Mouse (Mus musculus): ENCODE results near the gene Rap2a. TPM values are rescaled to one million over a fixed set of nuclear protein-coding genes. Genes with fewer than 3 reads are reported as not detected.
A peak's percentile ranks its signal among the peaks of the same experiment; 100 is the strongest.

Rap2a gene
- polyA plus RNA-seq, 1 experiment from 2014 or later: 11.0 TPM

- no peaks in the 10 kb centered on the region for H3K9me3 ChIP-seq
- no peak for DNase-seq (ENCODE audit: low spot score)
- 75% methylated on average over 7 of the region's 7 CpGs for WGBS
- H3K4me1 ChIP-seq: peaks cover 12% of the 10 kb centered on the region
- H3K36me3 ChIP-seq (replicated peaks): 0 out of 2 replicates have a peak, but pooled peaks cover 4% of the 10 kb centered on the region
- H3K27ac ChIP-seq (replicated peaks): no peak overlapping the region
- H3K4me3 ChIP-seq: peak overlapping the region; percentile 82
- H3K27me3 ChIP-seq (replicated peaks; ENCODE audit: low read depth, poor library complexity, severe bottlenecking): no peaks in the 10 kb centered on the region
Measured at GRCm38 (mm10) chr14:120476186-120476697, 2.0 kb upstream of the Rap2a start.

- H3K27me3 ChIP-seq (replicated peaks; ENCODE audit: low read depth, poor library complexity, severe bottlenecking): no peaks in the 10 kb centered on the region
- H3K9me3 ChIP-seq: no peaks in the 10 kb centered on the region
- DNase-seq (ENCODE audit: low spot score): peak; percentile 99
- WGBS: under 1% methylated on average over 46 of the region's 46 CpGs
- peak overlapping the region; percentile 91 for H3K27ac ChIP-seq (replicated peaks)
- H3K36me3 ChIP-seq (replicated peaks): peaks cover 15% of the 10 kb centered on the region
- peaks cover 12% of the 10 kb centered on the region for H3K4me1 ChIP-seq
- H3K4me3 ChIP-seq: peak overlapping the region; percentile 82
Measured at GRCm38 (mm10) chr14:120477288-120477981, 809 bp upstream of the Rap2a start.

GRCm38 (mm10) chr14:120478641-120479341, 547 bp downstream of the Rap2a start:
- H3K9me3 ChIP-seq: no peaks in the 10 kb centered on the region
- H3K36me3 ChIP-seq (replicated peaks): peaks cover 19% of the 10 kb centered on the region
- peak overlapping the region; percentile 82 for H3K4me3 ChIP-seq
- no peaks in the 10 kb centered on the region for H3K27me3 ChIP-seq (replicated peaks; ENCODE audit: low read depth, poor library complexity, severe bottlenecking)
- H3K4me1 ChIP-seq: peaks cover 15% of the 10 kb centered on the region
- H3K27ac ChIP-seq (replicated peaks): peak overlapping the region; percentile 91
- 1% methylated on average over 62 of the region's 62 CpGs for WGBS
- DNase-seq (ENCODE audit: low spot score): no peak

DNA sequence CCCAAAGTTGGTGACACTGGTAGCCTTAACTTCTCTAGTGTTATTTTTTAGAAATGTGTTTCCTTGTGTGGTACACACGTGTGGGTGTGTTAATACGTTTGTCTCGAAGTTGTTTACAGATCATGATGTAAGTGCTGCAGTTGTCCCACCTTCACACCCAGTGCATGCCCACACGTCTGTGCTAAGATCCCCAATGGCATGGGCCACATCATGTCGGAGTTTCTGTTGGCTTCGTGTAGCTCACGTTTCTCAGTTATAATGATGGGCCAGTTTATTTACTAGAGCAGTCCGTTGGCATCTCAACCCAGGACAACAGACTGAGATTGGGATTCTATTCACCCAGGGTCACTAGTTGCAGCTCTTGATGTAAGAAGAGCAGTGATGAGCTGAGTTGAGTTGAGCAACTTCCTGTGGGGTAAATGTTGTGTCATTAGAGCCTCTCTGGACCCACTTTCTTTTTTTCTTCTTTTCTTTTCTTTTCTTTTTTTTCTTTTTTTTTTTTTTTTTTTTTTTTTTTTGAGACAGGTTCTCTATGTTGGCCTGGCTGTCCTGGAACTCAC, 2.2 kb downstream of the Rap2a start:
- Histone ChIP-seq H3K4me3 (peak overlapping the region; percentile 82; the same call in 1 of the 2 replicates), H3K4me1 (peaks cover 19% of the 10 kb centered on the region), H3K9me3 (no peaks in the 10 kb centered on the region), H3K36me3 (replicated peaks) (peaks cover 19% of the 10 kb centered on the region), H3K27me3 (replicated peaks; ENCODE audit: low read depth, poor library complexity, severe bottlenecking) (no peaks in the 10 kb centered on the region), H3K27ac (replicated peaks) (no peak overlapping the region)
- no peak for DNase-seq (ENCODE audit: low spot score)
- 84% methylated on average over 8 of the region's 8 CpGs for whole genome bisulfite sequencing

DNA sequence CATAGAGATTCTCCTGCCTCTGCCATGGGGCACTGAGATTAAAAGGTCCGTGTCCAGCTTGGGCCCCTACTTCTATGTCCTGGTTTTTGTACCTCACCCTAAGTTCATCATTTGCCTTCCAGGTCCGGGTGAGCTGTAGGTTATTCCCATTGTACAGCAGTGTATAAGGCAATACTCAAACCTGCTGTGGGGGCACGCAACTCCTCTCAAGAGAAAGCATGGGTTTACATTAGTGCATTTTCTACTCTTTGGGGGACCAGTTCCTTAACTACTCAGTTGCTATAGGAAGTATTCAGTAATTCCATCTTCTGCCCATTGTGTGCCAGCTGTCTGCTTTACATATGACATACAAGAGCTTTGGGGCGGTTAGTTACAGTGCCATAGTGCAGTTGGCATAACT, 2.7 kb downstream of the Rap2a start:
- Histone ChIP-seq H3K9me3 (no peaks in the 10 kb centered on the region), H3K27me3 (replicated peaks; ENCODE audit: low read depth, poor library complexity, severe bottlenecking) (no peaks in the 10 kb centered on the region)
- DNase-seq (ENCODE audit: low spot score): no peak

DNA sequence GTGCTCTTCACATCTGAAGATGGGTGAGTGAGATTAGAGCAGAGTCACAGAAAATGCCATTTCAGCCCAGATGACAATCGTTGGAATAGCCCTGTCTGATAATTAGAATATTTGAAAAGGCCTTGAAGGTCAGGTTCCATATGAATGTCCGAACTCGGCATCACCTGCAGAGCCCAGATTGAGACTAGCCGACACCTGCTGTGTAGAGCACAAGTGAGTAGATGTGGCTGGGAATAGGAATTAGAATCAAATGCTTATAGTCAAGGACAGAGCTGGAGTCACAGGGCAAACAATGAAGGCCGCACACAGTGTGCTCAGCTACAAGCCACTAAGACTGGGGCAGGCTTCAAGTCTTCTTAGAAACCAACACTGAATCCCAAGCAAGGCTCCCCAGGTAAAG, 6.3 kb downstream of the Rap2a start:
- Histone ChIP-seq H3K27ac (replicated peaks) (no peak overlapping the region), H3K4me1 (peaks cover 14% of the 10 kb centered on the region), H3K27me3 (replicated peaks; ENCODE audit: low read depth, poor library complexity, severe bottlenecking) (no peaks in the 10 kb centered on the region), H3K36me3 (replicated peaks) (peaks cover 19% of the 10 kb centered on the region), H3K9me3 (no peaks in the 10 kb centered on the region), H3K4me3 (no peak overlapping the region)
- no peak for DNase-seq (ENCODE audit: low spot score)
- WGBS: 86% methylated on average over 5 of the region's 5 CpGs

More for the DNA sequence above, 2.7 kb downstream of the Rap2a start:
- Histone ChIP-seq H3K36me3 (replicated peaks) (peaks cover 19% of the 10 kb centered on the region), H3K27ac (replicated peaks) (no peak overlapping the region), H3K4me1 (peaks cover 19% of the 10 kb centered on the region), H3K4me3 (no peak overlapping the region)
- WGBS: 94% methylated on average over 4 of the region's 4 CpGs

- no peaks in the 10 kb centered on the region for H3K27me3 ChIP-seq (replicated peaks; ENCODE audit: low read depth, poor library complexity, severe bottlenecking)
- peaks cover 9% of the 10 kb centered on the region for H3K36me3 ChIP-seq (replicated peaks)
- H3K4me1 ChIP-seq: peaks cover 17% of the 10 kb centered on the region; the same call in 1 of the 2 replicates
- no peak overlapping the region for H3K27ac ChIP-seq (replicated peaks)
- 56% methylated on average over 5 of the region's 5 CpGs for WGBS
- no peak for DNase-seq (ENCODE audit: low spot score)
- H3K9me3 ChIP-seq: no peaks in the 10 kb centered on the region
- no peak overlapping the region for H3K4me3 ChIP-seq
Measured at GRCm38 (mm10) chr14:120496284-120496683, 18.0 kb downstream of the Rap2a start.

DNA sequence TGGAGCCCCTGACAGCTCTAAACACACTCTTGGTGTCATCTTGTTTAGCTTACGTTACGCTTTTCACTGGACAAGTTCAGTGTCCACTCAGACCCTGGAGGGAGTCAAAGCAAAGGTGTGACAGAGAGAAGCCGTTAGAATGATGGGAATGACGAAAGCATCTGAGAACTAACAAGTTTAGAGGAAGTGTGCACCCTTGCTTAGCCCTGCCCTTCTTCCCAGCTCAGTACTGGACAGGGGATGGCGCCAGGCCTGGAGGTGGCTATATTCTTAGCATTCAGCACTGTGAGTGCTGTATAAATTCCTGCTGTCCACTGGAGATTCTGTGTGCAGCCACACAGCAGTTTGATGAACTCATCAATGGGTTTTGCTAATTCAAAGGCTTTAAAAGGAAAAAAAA, 18.6 kb downstream of the Rap2a start:
- WGBS: 81% methylated on average over 5 of the region's 5 CpGs
- H3K4me1 ChIP-seq: peaks cover 17% of the 10 kb centered on the region; the same call in 1 of the 2 replicates
- DNase-seq (ENCODE audit: low spot score): no peak
- H3K9me3 ChIP-seq: no peaks in the 10 kb centered on the region
- no peak overlapping the region for H3K4me3 ChIP-seq
- H3K36me3 ChIP-seq (replicated peaks): peaks cover 6% of the 10 kb centered on the region
- H3K27ac ChIP-seq (replicated peaks): no peak overlapping the region
- no peaks in the 10 kb centered on the region for H3K27me3 ChIP-seq (replicated peaks; ENCODE audit: low read depth, poor library complexity, severe bottlenecking)

DNA sequence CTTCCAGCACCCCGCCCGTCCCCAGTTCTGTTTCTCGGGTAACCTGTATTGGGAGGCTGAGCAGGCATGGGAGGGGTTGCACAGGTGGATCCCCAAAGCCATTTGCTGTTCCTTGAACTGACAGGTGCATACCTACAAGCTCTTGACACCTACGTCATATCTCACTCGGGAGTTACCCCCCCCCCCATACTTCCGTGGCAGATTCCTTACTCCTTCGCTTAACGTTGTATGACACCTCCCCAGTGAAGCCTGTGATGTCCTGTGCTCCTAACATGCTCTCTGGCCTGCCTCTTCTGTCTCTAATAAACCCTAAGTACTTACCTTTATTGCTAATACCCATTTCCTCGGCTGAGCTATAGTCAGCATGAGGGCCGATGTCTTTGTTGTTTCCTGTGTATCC, 20.9 kb downstream of the Rap2a start:
- H3K4me3 ChIP-seq: no peak overlapping the region
- 95% methylated on average over 10 of the region's 10 CpGs for WGBS
- no peaks in the 10 kb centered on the region for H3K27me3 ChIP-seq (replicated peaks; ENCODE audit: low read depth, poor library complexity, severe bottlenecking)
- H3K9me3 ChIP-seq: no peaks in the 10 kb centered on the region
- peaks cover 13% of the 10 kb centered on the region for H3K36me3 ChIP-seq (replicated peaks)
- no peak overlapping the region for H3K27ac ChIP-seq (replicated peaks)
- H3K4me1 ChIP-seq: peaks cover 16% of the 10 kb centered on the region; the same call in 1 of the 2 replicates
- no peak for DNase-seq (ENCODE audit: low spot score)

DNA sequence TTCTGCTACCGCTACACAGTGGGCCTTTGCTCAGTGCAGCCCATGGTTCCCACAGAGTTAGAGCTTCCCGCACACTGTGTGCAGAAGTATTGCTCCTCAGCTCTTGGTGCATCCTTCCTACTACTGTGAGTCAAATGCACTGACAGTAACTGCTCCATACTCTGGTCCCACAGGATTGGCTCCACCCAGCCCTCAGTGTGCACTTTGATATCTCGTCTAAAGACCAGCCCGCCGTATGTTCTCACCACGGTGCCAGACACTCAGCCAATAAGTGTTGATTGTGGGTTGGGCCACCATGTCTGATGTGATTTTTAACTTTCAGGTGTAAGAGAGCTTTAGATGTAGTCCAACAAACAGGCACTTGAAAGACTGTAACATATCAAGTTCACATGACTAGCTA, 21.4 kb downstream of the Rap2a start:
- Histone ChIP-seq H3K27me3 (replicated peaks; ENCODE audit: low read depth, poor library complexity, severe bottlenecking) (no peaks in the 10 kb centered on the region), H3K9me3 (no peaks in the 10 kb centered on the region), H3K4me1 (peaks cover 12% of the 10 kb centered on the region; the same call in 1 of the 2 replicates), H3K36me3 (replicated peaks) (peaks cover 17% of the 10 kb centered on the region), H3K4me3 (no peak overlapping the region), H3K27ac (replicated peaks) (no peak overlapping the region)
- DNase-seq (ENCODE audit: low spot score): no peak
- 95% methylated on average over 6 of the region's 6 CpGs for WGBS

DNA sequence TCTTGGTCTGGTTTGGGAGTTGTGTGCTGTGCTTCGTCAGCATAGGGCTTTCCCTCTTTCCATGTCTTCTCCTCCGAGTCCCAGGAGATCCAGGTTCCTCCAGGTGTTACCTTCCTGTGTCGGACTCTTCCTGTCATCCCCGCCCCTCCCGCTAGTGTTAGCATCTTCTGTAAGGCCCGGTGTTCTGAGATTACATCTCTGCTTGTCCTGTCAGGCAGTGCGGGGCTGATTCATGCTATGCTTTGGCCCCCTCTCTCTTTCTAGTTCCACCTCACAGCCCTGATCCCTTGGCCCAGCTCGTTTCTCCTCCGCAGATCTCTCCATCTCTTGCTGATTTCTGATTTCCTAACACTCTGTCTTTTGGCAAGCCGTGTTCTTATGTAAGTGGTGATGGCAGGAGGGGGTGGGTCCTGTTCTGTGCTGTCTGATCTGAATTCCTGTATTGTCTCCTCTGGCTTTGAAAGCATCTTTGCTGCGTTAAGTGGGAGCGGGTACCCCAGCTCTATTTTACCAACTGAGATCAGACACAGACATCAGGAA, 21.8 kb downstream of the Rap2a start:
- 87% methylated on average over 12 of the region's 12 CpGs for WGBS
- Histone ChIP-seq H3K4me1 (peaks cover 12% of the 10 kb centered on the region; the same call in 1 of the 2 replicates), H3K9me3 (no peaks in the 10 kb centered on the region), H3K4me3 (no peak overlapping the region), H3K27ac (replicated peaks) (no peak overlapping the region), H3K27me3 (replicated peaks; ENCODE audit: low read depth, poor library complexity, severe bottlenecking) (no peaks in the 10 kb centered on the region), H3K36me3 (replicated peaks) (peaks cover 22% of the 10 kb centered on the region)
- DNase-seq (ENCODE audit: low spot score): no peak

GRCm38 (mm10) chr14:120500791-120501190, 22.5 kb downstream of the Rap2a start:
- no peak for DNase-seq (ENCODE audit: low spot score)
- no peak overlapping the region for H3K27ac ChIP-seq (replicated peaks)
- H3K9me3 ChIP-seq: no peaks in the 10 kb centered on the region
- H3K4me3 ChIP-seq: no peak overlapping the region
- no peaks in the 10 kb centered on the region for H3K27me3 ChIP-seq (replicated peaks; ENCODE audit: low read depth, poor library complexity, severe bottlenecking)
- WGBS: 91% methylated on average over 5 of the region's 5 CpGs
- peaks cover 10% of the 10 kb centered on the region; the same call in 1 of the 2 replicates for H3K4me1 ChIP-seq
- H3K36me3 ChIP-seq (replicated peaks): peaks cover 25% of the 10 kb centered on the region

Measured in embryonic facial prominence, embryonic 10.5 days (tissue).